Mouse (Mus musculus): ENCODE results near the gene Olfr1504. TPM values are rescaled to one million over a fixed set of nuclear protein-coding genes. Genes with fewer than 3 reads are reported as not detected.
"Not testable (repeated sequence)": the region's sequence is repeated elsewhere in the genome, so short reads cannot be mapped to it uniquely, and the experiment has no call there.

Olfr1504 gene
- total RNA-seq (2021) (not detected), polyA plus RNA-seq (2012; rRNA removed) (not detected in 2 replicates)
- long read RNA-seq, result 0 reads

GRCm38 (mm10) chr19:13897828-13898227, at the start of gene Olfr1504:
Gene Olfr1504, minus strand, starts transcription at chr19:13897928.
- no peak within 1 kb of the TSS for H3K4me3 ChIP-seq
- DNase-seq, result no peak
- TF ChIP-seq EP300 (IDR thresholded peaks at IDR 0.05; ENCODE audit: insufficient read depth, low read depth, low read length), result no peak
- no peak for TF ChIP-seq CTCF (IDR thresholded peaks at IDR 0.05)
- no peak for TF ChIP-seq POLR2A (IDR thresholded peaks at IDR 0.05; ENCODE audit: insufficient read depth, low read depth, low read length)
- H3K27me3 ChIP-seq (ENCODE audit: control insufficient read depth, insufficient read depth, low read length), result no peaks in the 10 kb centered on the region
- H3K4me1 ChIP-seq (ENCODE audit: control insufficient read depth, insufficient read depth, low read length), result no peaks in the 10 kb centered on the region
- H3K9ac ChIP-seq (ENCODE audit: low read depth, low read length), result no peak within 1 kb of the TSS
- WGBS, result 40% methylated on average over 1 of the region's 1 CpGs
- H3K79me2 ChIP-seq (replicated peaks; ENCODE audit: control insufficient read depth, insufficient read depth, low read length), result no peaks in the 10 kb centered on the region
- no peaks in the 10 kb centered on the region for H3K36me3 ChIP-seq (ENCODE audit: control insufficient read depth, insufficient read depth, low read length)
- intact Hi-C loops (cut with DNase I), result no loop called here
- H3K27ac ChIP-seq, result no peak within 1 kb of the TSS

DNA sequence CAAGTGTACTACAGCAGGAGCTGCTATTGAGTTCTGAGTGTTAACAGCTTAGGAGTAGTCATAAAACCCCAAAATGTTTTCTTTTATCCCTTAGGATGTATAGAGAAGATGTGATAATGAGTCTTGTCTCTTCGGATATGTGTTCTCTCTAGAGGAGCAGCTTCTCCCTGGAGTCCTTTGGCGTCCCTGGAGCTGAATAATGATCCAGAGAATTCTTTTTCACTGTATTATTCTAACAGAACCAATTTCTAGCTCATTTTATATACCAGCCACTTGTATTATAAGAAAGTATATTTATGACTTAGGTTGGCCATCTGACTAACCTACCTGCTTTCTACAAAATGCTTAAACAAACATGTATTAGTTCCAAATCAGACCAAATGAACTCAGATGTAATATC, 15.5 kb upstream of the Olfr1504 start, which contains the start of gene Olfr1505:
Gene Olfr1505, plus strand, starts transcription at position 301 of the 400 bp plus-strand sequence.
- Histone ChIP-seq H3K36me3 (ENCODE audit: control insufficient read depth, insufficient read depth, low read length) (no peaks in the 10 kb centered on the region), H3K27ac (no peak within 1 kb of the TSS), H3K79me2 (replicated peaks; ENCODE audit: control insufficient read depth, insufficient read depth, low read length) (no peaks in the 10 kb centered on the region), H3K4me1 (ENCODE audit: control insufficient read depth, insufficient read depth, low read length) (no peaks in the 10 kb centered on the region), H3K27me3 (ENCODE audit: control insufficient read depth, insufficient read depth, low read length) (no peaks in the 10 kb centered on the region), H3K9ac (ENCODE audit: low read depth, low read length) (no peak within 1 kb of the TSS), H3K4me3 (no peak within 1 kb of the TSS)
- DNase-seq, result no peak
- TF ChIP-seq POLR2A (IDR thresholded peaks at IDR 0.05; ENCODE audit: insufficient read depth, low read depth, low read length) (no peak), CTCF (IDR thresholded peaks at IDR 0.05) (no peak), EP300 (IDR thresholded peaks at IDR 0.05; ENCODE audit: insufficient read depth, low read depth, low read length) (no peak)
- intact Hi-C loops (cut with DNase I), result no loop called here
- 49% methylated on average over 2 of the region's 2 CpGs for WGBS

DNA sequence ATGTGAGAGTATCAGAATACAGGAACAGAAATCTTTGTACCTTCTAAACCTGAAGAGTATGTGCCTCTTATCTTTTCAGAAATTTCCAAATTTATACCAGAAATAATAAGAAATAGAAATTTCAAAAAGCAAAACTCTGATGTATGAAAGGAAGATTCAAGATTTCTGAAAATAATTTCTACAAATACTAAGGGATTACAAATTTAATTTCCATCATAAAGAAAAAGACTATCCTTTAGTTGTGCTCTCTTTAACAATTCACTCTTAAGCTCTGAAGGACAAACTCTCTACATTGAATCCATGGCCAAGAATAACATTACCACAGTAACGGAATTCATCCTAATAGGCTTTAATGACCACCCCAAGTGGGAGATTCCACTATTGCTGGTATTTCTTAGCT, 36.2 kb downstream of the Olfr1504 start, which contains the start of gene Olfr1502:
Gene Olfr1502, plus strand, starts transcription at position 301 of the 400 bp plus-strand sequence.
- no peak within 1 kb of the TSS for H3K27ac ChIP-seq
- H3K9ac ChIP-seq (ENCODE audit: low read depth, low read length), result no peak within 1 kb of the TSS
- H3K27me3 ChIP-seq (ENCODE audit: control insufficient read depth, insufficient read depth, low read length), result no peaks in the 10 kb centered on the region
- no peak for TF ChIP-seq POLR2A (IDR thresholded peaks at IDR 0.05; ENCODE audit: insufficient read depth, low read depth, low read length)
- no peak for TF ChIP-seq CTCF (IDR thresholded peaks at IDR 0.05)
- no peak for TF ChIP-seq EP300 (IDR thresholded peaks at IDR 0.05; ENCODE audit: insufficient read depth, low read depth, low read length)
- H3K4me3 ChIP-seq, result no peak within 1 kb of the TSS
- no peaks in the 10 kb centered on the region for H3K36me3 ChIP-seq (ENCODE audit: control insufficient read depth, insufficient read depth, low read length)
- intact Hi-C loops (cut with DNase I), result no loop called here
- WGBS, result 56% methylated on average over 1 of the region's 1 CpGs
- no peak for DNase-seq
- H3K4me1 ChIP-seq (ENCODE audit: control insufficient read depth, insufficient read depth, low read length), result no peaks in the 10 kb centered on the region
- H3K79me2 ChIP-seq (replicated peaks; ENCODE audit: control insufficient read depth, insufficient read depth, low read length), result no peaks in the 10 kb centered on the region

- H3K9ac ChIP-seq (ENCODE audit: low read depth, low read length); H3K4me3 ChIP-seq; intact Hi-C loops (cut with DNase I); H3K27me3 ChIP-seq (ENCODE audit: control insufficient read depth, insufficient read depth, low read length); H3K4me1 ChIP-seq (ENCODE audit: control insufficient read depth, insufficient read depth, low read length); H3K27ac ChIP-seq; H3K36me3 ChIP-seq (ENCODE audit: control insufficient read depth, insufficient read depth, low read length); DNase-seq; H3K79me2 ChIP-seq (replicated peaks; ENCODE audit: control insufficient read depth, insufficient read depth, low read length): not testable (repeated sequence)
Observed at GRCm38 (mm10) chr19:13850592-13850991, 47.1 kb downstream of the Olfr1504 start, which contains the start of gene Olfr1501. Gene Olfr1501, minus strand, starts transcription at chr19:13850692.

Other genes starting within 250 kb of the Olfr1504 start
- not detected for gene Olfr1490, start 246.8 kb downstream of the Olfr1504 start, total RNA-seq (2021)
- gene Olfr1490, start 246.8 kb downstream of the Olfr1504 start, polyA plus RNA-seq (2012; rRNA removed), result not detected in 2 replicates
- not detected for gene Olfr1491, start 200.7 kb downstream of the Olfr1504 start, total RNA-seq (2021)
- gene Olfr1491, start 200.7 kb downstream of the Olfr1504 start, polyA plus RNA-seq (2012; rRNA removed), result not detected in 2 replicates
- not detected for gene Olfr1493-ps1, start 174.7 kb downstream of the Olfr1504 start, total RNA-seq (2021)
- gene Olfr1493-ps1, start 174.7 kb downstream of the Olfr1504 start, polyA plus RNA-seq (2012; rRNA removed), result not detected in 2 replicates
- gene Olfr1494, start 158.2 kb downstream of the Olfr1504 start, total RNA-seq (2021), result not detected
- not detected in 2 replicates for gene Olfr1494, start 158.2 kb downstream of the Olfr1504 start, polyA plus RNA-seq (2012; rRNA removed)
- gene Olfr1495, start 133.3 kb downstream of the Olfr1504 start, total RNA-seq (2021), result not detected
- not detected in 2 replicates for gene Olfr1495, start 133.3 kb downstream of the Olfr1504 start, polyA plus RNA-seq (2012; rRNA removed)
- gene Olfr1496, start 120.0 kb downstream of the Olfr1504 start, total RNA-seq (2021), result not detected
- not detected in 2 replicates for gene Olfr1496, start 120.0 kb downstream of the Olfr1504 start, polyA plus RNA-seq (2012; rRNA removed)
- gene Olfr1497, start 99.7 kb downstream of the Olfr1504 start, total RNA-seq (2021), result not detected
- gene Olfr1497, start 99.7 kb downstream of the Olfr1504 start, polyA plus RNA-seq (2012; rRNA removed), result not detected in 2 replicates
- not detected for gene Olfr1499, start 78.5 kb downstream of the Olfr1504 start, total RNA-seq (2021)
- not detected in 2 replicates for gene Olfr1499, start 78.5 kb downstream of the Olfr1504 start, polyA plus RNA-seq (2012; rRNA removed)
- not detected for gene Olfr1500, start 67.4 kb downstream of the Olfr1504 start, total RNA-seq (2021)
- not detected in 2 replicates for gene Olfr1500, start 67.4 kb downstream of the Olfr1504 start, polyA plus RNA-seq (2012; rRNA removed)
- not detected for gene Olfr1501, start 47.2 kb downstream of the Olfr1504 start, total RNA-seq (2021)
- gene Olfr1501, start 47.2 kb downstream of the Olfr1504 start, polyA plus RNA-seq (2012; rRNA removed), result not detected in 2 replicates
- not detected for gene Olfr1502, start 36.1 kb downstream of the Olfr1504 start, total RNA-seq (2021)
- gene Olfr1502, start 36.1 kb downstream of the Olfr1504 start, polyA plus RNA-seq (2012; rRNA removed), result not detected in 2 replicates
- not detected for gene Olfr1505, start 15.6 kb upstream of the Olfr1504 start, total RNA-seq (2021)
- gene Olfr1505, start 15.6 kb upstream of the Olfr1504 start, polyA plus RNA-seq (2012; rRNA removed), result not detected in 2 replicates

All from heart, adult 2 months (tissue).